Mouse (Mus musculus) kidney, adult 2 months (tissue): ENCODE measurements around the gene Agfg2.

Experiments
- CTCF ChIP-seq: fragments of 200-500 bp; conservative IDR thresholded peaks from 2 replicates; pipeline ENCODE4 v1.5.1; 2011; ENCODE audit warnings: low read depth, mild to moderate bottlenecking, control low read depth, low read length, moderate library complexity, mixed read lengths; ENCODE audit not compliant: insufficient read depth, insufficient read length
- POLR2A ChIP-seq: fragments of 200-500 bp; IDR thresholded peaks from one replicate; pipeline ENCODE4 v1.6.1; 2011; ENCODE audit warnings: low read depth, low read length, control low read depth

- TF ChIP-seq POLR2A (no peak), CTCF (no peak)
Measured at GRCm38 (mm10) chr5:137649669-137650571, 34.6 kb downstream of the Agfg2 start.
